Mouse (Mus musculus) thymus, postnatal 10 days (tissue): ENCODE measurements around the gene Slc4a2.

ENCODE experiments used
- DNase-seq, 2 experiments: peaks; one replicate each; pipeline ENCODE4 v3.0.0; 2021; ENCODE audit warnings: low spot score in 2 of 2

The Slc4a2 gene

DNA sequence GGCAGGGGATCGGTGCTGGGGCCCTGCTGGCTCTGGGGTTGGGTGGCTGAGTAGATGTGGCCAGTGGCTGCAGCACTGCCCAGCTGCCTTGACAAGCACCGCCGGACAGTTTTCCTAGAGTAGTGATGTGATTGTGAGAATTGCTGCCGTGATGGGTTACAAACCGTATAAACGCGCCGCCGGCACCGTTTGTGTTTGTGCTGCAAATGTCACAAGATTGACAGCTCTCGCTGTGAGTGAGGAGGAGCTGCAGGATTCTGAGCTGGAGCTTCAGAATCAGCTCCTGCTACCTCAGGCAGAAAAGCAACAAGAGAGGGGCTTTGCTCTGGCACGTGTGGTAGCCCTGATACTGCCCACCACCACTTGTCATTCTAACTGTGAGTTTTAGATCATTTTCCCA lies 43.1 kb downstream of the Slc4a2 start:
- DNase-seq = no peak

- DNase-seq = peak; percentile 44 to 80
These were observed 47.0 kb downstream of the Slc4a2 start for GRCm38 (mm10) chr5:24470600-24470999.

DNA sequence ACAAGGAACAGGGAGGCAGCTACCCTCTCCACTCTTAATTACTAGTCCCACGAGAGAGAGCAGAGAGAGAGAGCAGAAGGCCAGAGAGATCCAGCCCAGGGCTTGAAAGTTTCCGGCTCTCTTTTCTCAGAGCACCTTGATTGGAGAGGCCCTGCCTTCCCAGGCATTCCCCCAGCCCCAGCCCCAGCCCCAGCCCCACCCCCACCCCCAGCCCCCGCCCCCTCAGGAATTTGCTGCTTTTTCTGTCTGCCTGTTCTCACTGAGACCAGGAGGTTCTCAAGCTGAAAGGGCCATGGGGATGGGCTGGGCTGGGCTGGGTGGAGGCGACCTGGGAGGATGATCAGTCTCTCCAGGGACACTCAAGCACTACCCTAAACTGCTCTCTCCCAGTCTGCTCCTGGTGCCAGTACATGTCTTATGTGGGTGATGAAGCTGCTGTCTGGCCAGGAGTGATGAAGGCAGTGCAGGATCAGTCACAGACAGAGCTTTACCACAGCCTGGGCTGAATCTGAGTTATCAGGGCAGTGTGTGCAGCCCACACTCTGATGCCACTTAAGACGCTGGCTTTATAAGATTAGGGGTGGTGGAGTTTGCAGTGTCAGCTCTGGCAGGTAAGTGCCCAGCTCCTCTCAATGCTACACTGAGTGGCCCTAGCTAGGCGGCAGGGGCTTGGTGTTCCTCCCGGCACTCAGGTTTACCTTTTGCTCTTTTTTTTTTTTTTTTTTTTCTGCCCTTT lies 49.4 kb downstream of the Slc4a2 start:
- DNase-seq = no peak

- DNase-seq = no peak
These were observed 50.5 kb downstream of the Slc4a2 start for GRCm38 (mm10) chr5:24474025-24474722.

DNA sequence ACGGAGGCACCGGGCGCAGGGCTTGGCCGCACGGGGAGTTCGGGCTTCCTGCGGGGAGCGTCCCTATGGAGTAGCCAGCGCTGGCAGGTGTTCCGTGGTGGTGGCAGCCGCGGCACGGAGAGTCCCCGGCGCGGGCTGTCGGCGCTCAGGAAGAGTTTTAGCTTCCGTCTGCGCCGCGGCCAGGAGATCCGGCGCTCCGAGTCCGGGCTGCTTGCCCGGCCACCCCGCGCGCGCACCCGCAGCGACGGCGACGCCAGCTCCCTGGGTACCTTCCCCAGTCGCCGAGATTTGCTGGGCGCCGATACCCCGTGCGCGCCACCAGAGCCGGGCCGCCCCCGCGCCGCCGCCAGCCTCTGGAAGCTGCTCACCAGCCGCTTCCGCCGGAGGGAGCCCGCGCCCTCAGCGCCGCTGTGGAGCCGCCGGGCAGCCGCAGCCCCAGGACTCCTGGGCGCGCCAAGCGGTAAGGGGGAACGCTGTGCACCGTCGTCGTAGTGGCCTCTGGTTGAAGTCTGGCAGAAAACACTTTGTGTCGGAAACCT lies 51.2 kb downstream of the Slc4a2 start:
- peak in 1 of 2 experiments; percentile 58 for DNase-seq

- no peak for DNase-seq
These were observed 52.0 kb downstream of the Slc4a2 start for GRCm38 (mm10) chr5:24475476-24476241.

DNA sequence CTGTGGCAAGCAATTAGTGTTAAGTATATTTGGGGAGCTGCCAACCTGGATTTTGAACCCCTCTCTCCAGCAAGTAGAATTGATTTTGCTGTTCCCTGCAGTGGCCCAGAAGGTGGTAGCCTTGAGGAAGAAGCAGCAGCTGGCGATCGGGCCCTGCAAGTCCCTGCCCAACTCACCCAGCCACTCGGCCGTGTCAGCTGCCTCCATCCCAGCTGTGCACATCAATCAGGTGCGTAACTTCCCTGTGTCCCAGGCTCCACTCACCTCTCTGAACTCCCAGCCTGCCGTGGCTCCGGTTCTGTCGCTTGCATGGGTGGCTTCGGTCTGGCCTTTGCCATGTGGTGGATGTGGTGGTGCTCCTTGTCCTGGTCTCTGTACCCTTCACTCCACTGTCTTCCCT lies 54.3 kb downstream of the Slc4a2 start:
- DNase-seq = no peak

GRCm38 (mm10) chr5:24481647-24482046 lies 58.0 kb downstream of the Slc4a2 start:
- DNase-seq = peak in 1 of 2 experiments; percentile 53

DNA sequence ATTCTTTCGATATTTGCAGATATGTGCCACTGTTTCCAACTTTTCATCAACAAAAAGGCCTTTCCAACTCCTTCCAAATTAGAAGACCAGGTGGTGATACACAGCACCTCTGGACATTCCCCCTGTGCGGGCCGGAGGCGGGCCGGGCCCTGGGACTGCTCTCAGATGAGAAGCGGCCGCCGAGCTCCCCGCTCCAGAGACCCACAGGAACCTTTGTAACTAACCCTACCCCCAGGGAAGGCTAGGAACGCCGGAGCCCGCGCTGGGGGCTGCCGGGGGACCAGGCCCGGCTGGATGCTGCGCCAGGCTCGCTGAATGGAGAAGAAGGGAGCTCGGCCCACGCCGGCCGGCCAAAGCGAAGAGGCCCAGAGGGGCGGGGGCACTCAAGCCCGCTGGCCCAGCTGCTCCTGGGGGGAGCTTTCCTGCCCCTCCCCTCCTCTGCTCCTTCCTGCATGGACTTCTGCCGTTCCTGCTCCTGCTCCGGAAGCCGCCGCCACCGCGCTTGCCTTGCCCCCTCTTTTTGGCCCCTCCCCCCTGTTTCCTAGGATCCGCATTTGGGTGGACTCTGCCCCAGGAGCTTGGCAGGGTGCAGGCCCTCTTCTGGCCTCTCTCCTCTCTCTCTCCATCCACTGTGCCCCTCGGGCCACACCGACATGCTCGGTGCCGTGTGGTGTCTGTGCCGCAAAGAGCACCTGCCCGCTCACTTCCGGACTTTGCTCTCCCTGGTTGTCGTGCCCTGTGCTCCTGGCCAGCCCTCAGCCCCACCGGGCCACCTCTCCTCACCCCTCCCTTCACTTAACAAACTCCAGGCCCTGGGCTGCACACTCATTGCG lies 58.8 kb downstream of the Slc4a2 start:
- no peak for DNase-seq

DNA sequence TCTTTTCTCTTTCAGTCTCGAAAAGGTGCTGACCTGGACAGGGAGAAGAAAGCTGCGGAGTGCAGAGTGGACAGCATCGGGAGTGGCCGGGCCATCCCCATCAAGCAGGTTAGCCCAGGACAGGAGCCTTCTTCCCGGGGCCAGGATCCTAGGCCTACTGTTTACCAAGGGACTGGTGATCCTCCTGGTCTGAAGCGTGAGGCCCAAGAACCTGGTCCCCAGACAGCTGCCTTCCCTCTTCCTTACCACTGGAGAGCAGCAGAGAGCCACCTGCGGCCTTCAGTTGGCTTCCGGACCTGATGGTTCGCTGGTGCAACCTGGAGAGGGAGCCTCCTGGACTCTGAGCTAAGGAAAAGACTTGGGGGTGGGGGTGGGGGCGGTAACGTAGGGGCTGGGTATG lies 59.7 kb downstream of the Slc4a2 start:
- DNase-seq = peak in 1 of 2 experiments; percentile 45

DNA sequence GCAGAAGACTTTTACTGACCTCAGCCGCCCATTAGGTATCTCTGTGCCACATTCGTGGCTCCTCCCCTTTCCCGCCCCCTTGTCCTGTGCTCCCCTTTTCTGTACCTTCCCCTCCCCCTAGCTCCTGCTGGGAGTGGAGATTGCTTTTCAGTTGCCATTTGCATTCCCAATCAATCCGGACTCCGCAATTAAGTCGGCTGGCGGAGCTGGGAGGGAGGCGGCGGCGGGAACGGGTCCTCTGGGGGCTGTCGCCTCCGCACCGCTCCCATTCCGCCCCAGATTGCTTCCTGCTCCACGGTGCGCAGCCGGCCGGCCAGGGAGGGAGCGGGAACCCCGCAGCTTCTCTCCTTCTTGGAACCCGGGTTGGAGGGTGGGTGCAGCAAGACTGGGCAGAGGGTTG lies 61.3 kb downstream of the Slc4a2 start:
- no peak for DNase-seq

- DNase-seq = peak; percentile 29 to 83
These were observed 62.5 kb downstream of the Slc4a2 start for GRCm38 (mm10) chr5:24486097-24486496.

DNA sequence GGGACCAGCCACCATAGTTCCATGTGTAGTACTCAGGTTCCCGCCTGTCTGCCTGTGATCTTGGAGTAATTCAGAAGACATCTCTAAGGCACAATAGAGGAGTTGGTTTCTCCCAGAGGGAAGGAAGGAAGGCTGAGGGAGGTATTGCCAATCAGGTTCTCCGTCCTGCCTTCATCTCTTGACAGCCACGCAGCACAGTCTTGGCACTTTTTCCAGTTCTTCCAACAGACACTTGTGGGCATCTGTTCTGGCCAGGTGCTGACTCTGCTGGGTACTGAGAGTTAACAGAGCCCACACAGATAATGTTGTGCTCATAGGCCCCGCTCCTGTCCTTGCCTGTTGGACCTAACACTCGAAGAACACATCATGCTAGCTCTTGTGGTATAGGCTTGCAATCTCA lies 63.1 kb downstream of the Slc4a2 start:
- DNase-seq = no peak

GRCm38 (mm10) chr5:24490413-24490920 lies 66.8 kb downstream of the Slc4a2 start:
- no peak for DNase-seq
